Mouse (Mus musculus) G1E (cell line): ENCODE data around the gene Tmem30c.

Source experiments
- CTCF ChIP-seq: IDR thresholded peaks from 2 replicates; pipeline ENCODE4 v1.5.1; 2012; ENCODE audit warnings: low read depth, low read length, inconsistent platforms, mixed read lengths
- POLR2AphosphoS5 ChIP-seq: IDR thresholded peaks from 2 replicates; pipeline ENCODE4 v1.6.1; 2012; ENCODE audit warnings: low read depth, low read length, inconsistent platforms; ENCODE audit not compliant: insufficient replicate concordance
- TAL1 ChIP-seq: conservative IDR thresholded peaks from 2 replicates; pipeline ENCODE4 v1.6.1; 2012; ENCODE audit warnings: low read depth, low read length, inconsistent platforms, mixed read lengths

- TF ChIP-seq POLR2AphosphoS5 (no peak), CTCF (no peak), TAL1 (no peak)
These were observed 369 bp downstream of the Tmem30c start for GRCm38 (mm10) chr16:57292296-57292695.
